Mouse (Mus musculus): ENCODE results near the gene Dnajb4.

Dnajb4 gene

GRCm38 (mm10) chr3:152209967-152210634 lies at the start of gene Dnajb4, which contains the start of gene Fubp1:
Dnajb4 (minus strand) TSS chr3:152210302.
Fubp1 (plus strand) TSS chr3:152210422.
- DNase-seq (ENCODE audit: low spot score in 2 of 2), result peak; percentile 100

GRCm38 (mm10) chr3:152259409-152259808 lies 49.3 kb upstream of the Dnajb4 start:
- DNase-seq (ENCODE audit: low spot score in 2 of 2), result peak; percentile 24 to 48

GRCm38 (mm10) chr3:152257528-152257927 lies 47.4 kb upstream of the Dnajb4 start:
- DNase-seq (ENCODE audit: low spot score in 2 of 2), result no peak

- DNase-seq (ENCODE audit: low spot score in 2 of 2), result no peak
Observed at GRCm38 (mm10) chr3:152250487-152250886, 40.4 kb upstream of the Dnajb4 start.

GRCm38 (mm10) chr3:152247708-152248107 lies 37.6 kb upstream of the Dnajb4 start:
- no peak for DNase-seq (ENCODE audit: low spot score in 2 of 2)

- DNase-seq (ENCODE audit: low spot score in 2 of 2), result no peak
Observed at GRCm38 (mm10) chr3:152245273-152245910, 35.3 kb upstream of the Dnajb4 start.

GRCm38 (mm10) chr3:152243304-152243703 lies 33.2 kb upstream of the Dnajb4 start:
- no peak for DNase-seq (ENCODE audit: low spot score in 2 of 2)

- no peak for DNase-seq (ENCODE audit: low spot score in 2 of 2)
Observed at GRCm38 (mm10) chr3:152241098-152241497, 31.0 kb upstream of the Dnajb4 start.

GRCm38 (mm10) chr3:152239592-152239991 lies 29.5 kb upstream of the Dnajb4 start:
- no peak for DNase-seq (ENCODE audit: low spot score in 2 of 2)

GRCm38 (mm10) chr3:152238836-152239235 lies 28.7 kb upstream of the Dnajb4 start:
- DNase-seq (ENCODE audit: low spot score in 2 of 2), result no peak

GRCm38 (mm10) chr3:152235805-152236204 lies 25.7 kb upstream of the Dnajb4 start:
- DNase-seq (ENCODE audit: low spot score in 2 of 2), result no peak

GRCm38 (mm10) chr3:152235238-152235637 lies 25.1 kb upstream of the Dnajb4 start:
- DNase-seq (ENCODE audit: low spot score in 2 of 2), result no peak

- no peak for DNase-seq (ENCODE audit: low spot score in 2 of 2)
Observed at GRCm38 (mm10) chr3:152231333-152232100, 21.4 kb upstream of the Dnajb4 start.

- DNase-seq (ENCODE audit: low spot score in 2 of 2), result no peak
Observed at GRCm38 (mm10) chr3:152229271-152229670, 19.2 kb upstream of the Dnajb4 start.

GRCm38 (mm10) chr3:152228843-152229242 lies 18.7 kb upstream of the Dnajb4 start:
- DNase-seq (ENCODE audit: low spot score in 2 of 2), result no peak

GRCm38 (mm10) chr3:152225906-152226305 lies 15.8 kb upstream of the Dnajb4 start:
- no peak for DNase-seq (ENCODE audit: low spot score in 2 of 2)

- no peak for DNase-seq (ENCODE audit: low spot score in 2 of 2)
Observed at GRCm38 (mm10) chr3:152224918-152225317, 14.8 kb upstream of the Dnajb4 start.

GRCm38 (mm10) chr3:152213416-152213815 lies 3.3 kb upstream of the Dnajb4 start:
- DNase-seq (ENCODE audit: low spot score in 2 of 2), result no peak

GRCm38 (mm10) chr3:152211731-152212279 lies 1.7 kb upstream of the Dnajb4 start:
- no peak for DNase-seq (ENCODE audit: low spot score in 2 of 2)

- DNase-seq (ENCODE audit: low spot score in 2 of 2), result peak; percentile 40 to 62
Observed at GRCm38 (mm10) chr3:152210728-152211391, 758 bp upstream of the Dnajb4 start.

GRCm38 (mm10) chr3:152209177-152209966 lies 730 bp downstream of the Dnajb4 start:
- no peak for DNase-seq (ENCODE audit: low spot score in 2 of 2)
